Mouse (Mus musculus) embryo, embryonic 10.5 days (tissue): ENCODE data around the gene Defa23.
"Not testable (repeated sequence)": the region's sequence is repeated elsewhere in the genome, so short reads cannot be mapped to it uniquely, and the experiment has no call there.

Source experiments
- DNase-seq: peaks from one replicate; pipeline ENCODE4 v3.0.0-alpha.2; 2015; ENCODE audit warnings: low spot score

The Defa23 gene

DNA sequence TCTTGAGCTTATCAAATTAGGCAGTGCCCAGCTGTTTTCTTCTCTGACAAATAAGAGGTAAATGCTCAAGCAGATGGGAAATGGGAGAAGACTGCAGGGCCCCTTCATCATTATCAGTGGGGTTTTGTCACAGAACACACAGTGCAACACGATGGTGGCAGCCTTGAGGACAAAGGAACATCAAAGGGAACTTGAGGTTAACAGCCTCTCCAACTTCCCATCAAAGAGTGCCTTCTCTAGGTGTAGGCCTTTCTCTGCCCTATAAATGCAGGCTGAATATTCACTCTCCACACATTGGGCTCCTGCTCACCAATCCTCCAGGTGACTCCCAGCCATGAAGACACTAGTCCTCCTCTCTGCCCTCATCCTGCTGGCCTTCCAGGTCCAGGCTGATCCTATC lies at the start of gene Defa23:
Gene Defa23, plus strand, starts transcription at position 301 of the 400 bp plus-strand sequence.
- DNase-seq: not testable (repeated sequence)

DNA sequence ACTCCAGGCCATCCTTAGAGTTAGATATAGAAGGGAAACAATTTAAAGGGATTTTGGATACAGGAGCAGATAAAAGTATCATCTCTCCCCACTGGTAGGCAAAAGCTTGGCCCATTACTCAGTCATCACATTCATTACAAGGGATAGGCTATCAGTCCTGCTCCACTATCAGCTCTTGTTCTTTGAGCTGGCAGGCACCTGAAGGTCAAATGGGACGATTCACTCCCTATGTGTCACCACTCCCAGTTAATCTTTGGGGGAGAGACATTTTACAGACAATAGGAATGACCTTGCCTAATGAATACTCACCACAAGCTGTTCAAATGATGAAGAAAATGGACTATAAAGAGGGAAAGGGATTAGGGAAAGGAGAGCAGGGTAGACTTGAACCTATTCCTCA lies 48.0 kb upstream of the Defa23 start:
- no peak for DNase-seq

DNA sequence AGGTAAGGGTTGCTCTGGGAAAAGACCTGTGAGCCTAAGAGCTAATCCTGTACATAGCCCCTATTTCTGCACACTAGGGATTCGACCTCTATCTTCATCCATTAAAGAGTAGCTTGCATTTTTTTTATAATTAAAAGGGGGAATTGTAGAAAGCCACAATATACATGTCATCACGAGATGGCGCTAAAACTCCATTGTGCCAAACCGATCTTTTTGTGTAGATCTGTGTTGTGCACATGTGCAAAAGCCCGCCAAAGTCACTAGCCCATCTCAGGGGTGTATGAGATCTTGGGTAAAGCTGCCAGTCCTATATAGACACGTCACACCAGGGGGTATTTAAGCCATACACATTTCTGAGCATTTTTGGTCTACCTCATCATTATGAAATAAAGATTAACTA lies 46.3 kb upstream of the Defa23 start:
- not testable (repeated sequence) for DNase-seq

DNA sequence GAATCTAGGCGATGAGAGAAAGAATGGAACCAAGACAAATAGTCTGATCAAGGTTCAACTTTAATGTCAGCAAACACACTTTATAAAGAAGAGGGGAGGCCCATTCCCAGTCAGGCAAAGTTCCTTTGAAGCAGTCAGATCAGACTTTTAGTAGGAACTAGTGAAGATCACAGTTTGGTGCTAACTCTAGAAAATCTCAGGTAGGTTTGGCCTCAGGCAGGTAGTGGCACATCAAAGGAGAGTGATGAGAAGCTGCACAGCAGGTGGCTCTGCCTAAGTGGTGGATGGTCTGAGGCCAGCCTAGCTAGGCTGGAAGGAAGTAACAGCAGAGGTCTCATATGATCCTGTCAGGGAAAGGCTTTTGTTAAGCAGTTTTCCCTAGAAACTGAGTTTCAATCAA lies 44.3 kb upstream of the Defa23 start:
- DNase-seq: not testable (repeated sequence)

DNA sequence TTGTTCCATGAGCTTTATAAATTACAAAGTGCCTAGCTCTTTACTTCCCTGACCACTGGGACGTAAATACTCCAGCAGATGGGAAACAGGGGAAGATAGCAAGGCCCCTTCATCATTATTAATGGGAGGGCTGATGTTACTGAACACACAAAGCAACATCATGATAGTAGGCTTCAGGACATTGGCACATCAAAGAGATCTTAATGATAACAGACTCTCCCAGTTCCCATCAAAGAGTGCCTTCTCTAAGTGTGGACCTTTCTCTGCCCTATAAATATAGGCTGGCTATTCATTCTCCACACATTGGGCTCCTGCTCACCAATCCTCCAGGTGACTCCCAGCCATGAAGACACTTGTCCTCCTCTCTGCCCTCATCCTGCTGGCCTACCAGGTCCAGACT lies 29.6 kb upstream of the Defa23 start, which contains the start of gene Defa21:
Gene Defa21, plus strand, starts transcription at position 301 of the 400 bp plus-strand sequence.
- DNase-seq: not testable (repeated sequence)

DNA sequence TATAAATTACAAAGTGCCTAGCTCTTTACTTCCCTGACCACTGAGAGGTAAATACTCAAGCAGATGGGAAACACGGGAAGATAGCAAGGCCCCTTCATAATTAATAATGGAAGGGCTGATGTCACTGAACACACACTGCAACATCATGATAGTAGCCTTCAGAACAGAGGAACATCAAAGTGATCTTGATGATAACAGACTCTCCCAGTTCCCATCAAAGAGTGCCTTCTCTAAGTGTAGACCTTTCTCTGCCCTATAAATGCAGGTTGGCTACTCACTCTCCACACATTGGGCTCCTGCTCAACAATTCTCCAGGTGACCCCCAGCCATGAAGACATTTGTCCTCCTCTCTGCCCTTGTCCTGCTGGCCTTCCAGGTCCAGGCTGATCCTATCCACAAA lies 9.9 kb downstream of the Defa23 start, which contains the start of gene Defa35:
Gene Defa35, plus strand, starts transcription at position 301 of the 400 bp plus-strand sequence.
- not testable (repeated sequence) for DNase-seq

DNA sequence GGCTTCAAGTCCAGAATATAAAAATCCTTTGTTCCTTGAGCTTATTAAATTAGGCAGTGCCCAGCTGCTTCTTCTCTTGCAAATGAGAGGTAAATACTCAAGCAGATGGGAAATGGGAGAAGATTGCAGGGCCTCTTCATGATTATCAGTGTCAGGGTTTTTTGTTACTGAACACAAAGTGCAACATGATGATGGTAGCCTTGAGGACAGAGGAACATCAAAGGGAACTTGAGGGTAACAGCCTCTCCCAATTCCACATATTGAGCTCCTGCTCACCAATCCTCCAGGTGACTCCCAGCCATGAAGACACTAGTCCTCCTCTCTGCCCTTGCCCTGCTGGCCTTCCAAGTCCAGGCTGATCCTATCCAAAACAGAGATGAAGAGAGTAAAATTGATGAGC lies 29.3 kb downstream of the Defa23 start, which contains the start of gene Defa25:
Gene Defa25, plus strand, starts transcription at position 301 of the 400 bp plus-strand sequence.
- DNase-seq: not testable (repeated sequence)

DNA sequence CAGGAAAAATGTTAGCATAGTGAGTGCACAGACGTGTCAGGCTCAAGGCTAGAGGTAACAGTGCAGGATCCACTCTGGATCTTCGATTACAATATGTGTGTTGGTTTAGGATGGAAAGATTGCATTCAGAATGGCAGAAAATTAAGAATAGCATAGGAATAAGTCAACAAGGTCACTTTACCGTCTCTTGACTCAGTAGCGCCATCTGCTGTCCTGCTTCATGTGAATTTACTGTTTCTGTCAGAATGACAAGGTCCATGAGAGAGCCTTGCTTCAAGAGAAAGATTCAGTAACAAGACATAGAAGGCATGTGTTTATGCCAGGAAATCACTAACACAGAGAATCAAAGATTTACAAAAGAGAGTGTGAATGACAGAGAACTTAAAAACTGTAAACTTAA lies 38.3 kb downstream of the Defa23 start:
- peak; percentile 13 for DNase-seq

DNA sequence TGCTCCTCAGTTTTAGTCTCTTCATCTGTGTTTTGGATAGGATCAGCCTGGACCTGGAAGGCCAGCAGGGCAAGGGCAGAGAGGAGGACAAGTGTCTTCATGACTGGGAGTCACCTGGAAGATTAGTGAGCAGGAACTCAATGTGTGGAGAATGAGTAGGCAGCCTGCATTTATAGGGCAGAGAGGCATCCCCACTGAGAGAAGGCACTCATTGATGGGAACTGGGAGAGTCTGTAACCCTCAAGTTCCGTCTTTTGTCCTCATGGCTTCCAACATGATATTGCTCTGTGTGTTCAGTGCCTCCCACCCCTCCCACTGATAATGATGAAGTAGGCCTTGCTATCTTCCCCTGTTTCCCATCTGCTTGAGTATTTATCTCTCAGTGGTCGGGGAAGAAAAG lies 41.1 kb downstream of the Defa23 start, which contains the start of gene Gm14851:
Gene Gm14851, minus strand, starts transcription at position 101 of the 400 bp plus-strand sequence.
- DNase-seq: not testable (repeated sequence)
